Mouse (Mus musculus) frontal cortex, adult (tissue): ENCODE data around the gene Col2a1.

ENCODE experiments used
- ATAC-seq: cut with Nextera tagmentation; 2 replicates; pipeline ENCODE4 v1.9.2; 2017; ENCODE audit warnings: mild to moderate bottlenecking, moderate library complexity, mixed read lengths; ENCODE audit not compliant: low TSS enrichment

Col2a1 gene

GRCm38 (mm10) chr15:98003822-98004739 lies at the start of gene Col2a1:
Gene Col2a1, minus strand, starts transcription at chr15:98004695.
- no peak for ATAC-seq

GRCm38 (mm10) chr15:98051685-98052084 lies 47.2 kb upstream of the Col2a1 start:
- no peak for ATAC-seq

GRCm38 (mm10) chr15:98048918-98049700 lies 44.6 kb upstream of the Col2a1 start:
- ATAC-seq, result no peak

- no peak for ATAC-seq
Measured at GRCm38 (mm10) chr15:98044387-98044786, 39.9 kb upstream of the Col2a1 start.

- ATAC-seq, result peak; percentile 82
Measured at GRCm38 (mm10) chr15:98043967-98044366, 39.5 kb upstream of the Col2a1 start.

- no peak for ATAC-seq
Measured at GRCm38 (mm10) chr15:98042508-98042907, 38.0 kb upstream of the Col2a1 start.

GRCm38 (mm10) chr15:98039682-98040081 lies 35.2 kb upstream of the Col2a1 start:
- no peak for ATAC-seq

GRCm38 (mm10) chr15:98036578-98036977 lies 32.1 kb upstream of the Col2a1 start:
- no peak for ATAC-seq

GRCm38 (mm10) chr15:98035076-98035755 lies 30.7 kb upstream of the Col2a1 start:
- no peak for ATAC-seq

- ATAC-seq, result no peak
Measured at GRCm38 (mm10) chr15:98033233-98033748, 28.8 kb upstream of the Col2a1 start.

GRCm38 (mm10) chr15:98029798-98030197 lies 25.3 kb upstream of the Col2a1 start:
- no peak for ATAC-seq

- ATAC-seq, result no peak
Measured at GRCm38 (mm10) chr15:98026967-98027904, 22.7 kb upstream of the Col2a1 start.

- peak; percentile 31; the same call in 1 of the 2 replicates for ATAC-seq
Measured at GRCm38 (mm10) chr15:98025611-98026010, 21.1 kb upstream of the Col2a1 start.

GRCm38 (mm10) chr15:98023137-98023536 lies 18.6 kb upstream of the Col2a1 start:
- ATAC-seq, result no peak

- no peak for ATAC-seq
Measured at GRCm38 (mm10) chr15:98021886-98022285, 17.4 kb upstream of the Col2a1 start.

GRCm38 (mm10) chr15:98019047-98019446 lies 14.6 kb upstream of the Col2a1 start:
- no peak for ATAC-seq

- ATAC-seq, result no peak
Measured at GRCm38 (mm10) chr15:98017925-98018324, 13.4 kb upstream of the Col2a1 start.

- ATAC-seq, result no peak
Measured at GRCm38 (mm10) chr15:98012810-98013209, 8.3 kb upstream of the Col2a1 start.

GRCm38 (mm10) chr15:98005181-98005580 lies 686 bp upstream of the Col2a1 start:
- ATAC-seq, result no peak

GRCm38 (mm10) chr15:98004740-98005159 lies 255 bp upstream of the Col2a1 start:
- ATAC-seq, result no peak
